Mouse (Mus musculus): ENCODE results near the gene Nfkbil1. TPM values are rescaled to one million over a fixed set of nuclear protein-coding genes. Genes with fewer than 3 reads are reported as not detected.

Nfkbil1 gene
- polyA plus RNA-seq (2016; fragmentation: Nextera tagmentation; extraction: Ambion mirVana), result 8.4 and 10.4 TPM in 2 replicates

DNA sequence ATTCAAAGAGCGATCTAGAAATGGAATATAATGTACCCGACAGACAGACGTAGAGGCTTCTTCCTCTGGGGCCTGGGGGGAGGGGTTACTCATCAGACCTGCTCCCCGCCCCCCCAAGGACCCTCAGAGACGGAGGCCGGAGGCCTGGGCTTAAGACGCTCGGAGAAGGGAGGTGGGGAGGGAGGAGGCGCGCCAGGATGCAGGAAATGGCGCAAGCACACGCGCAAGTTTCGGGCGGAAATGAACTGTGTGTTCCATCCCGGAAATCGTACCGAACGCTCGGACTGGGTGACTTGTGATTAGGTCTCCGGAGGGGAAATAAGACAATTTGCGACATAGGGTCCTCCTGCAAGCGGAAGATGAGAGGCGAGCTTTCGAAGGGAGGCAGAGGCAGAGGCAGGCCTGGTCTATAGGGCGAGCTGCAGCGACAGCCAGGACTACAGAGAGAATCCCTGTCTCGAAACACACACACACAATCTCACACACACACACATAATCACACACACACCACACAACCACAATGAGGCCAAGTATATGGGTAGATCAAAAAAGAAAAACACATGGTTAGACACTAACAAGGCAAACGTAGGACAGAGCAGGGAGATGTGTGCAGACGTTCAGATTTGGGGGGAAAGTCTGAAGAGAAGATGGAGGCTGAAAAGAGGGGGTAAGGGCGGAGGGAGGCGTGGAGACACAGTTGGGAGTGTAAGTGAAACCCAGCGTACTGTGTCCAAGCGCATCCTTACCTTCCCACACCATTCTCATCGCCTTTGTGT, at the start of gene Nfkbil1:
Gene Nfkbil1, minus strand, starts transcription at position 179 of the 776 bp plus-strand sequence.
- H3K36me3 ChIP-seq, result peaks cover 17% of the 10 kb centered on the region
- H3K4me1 ChIP-seq, result peaks cover 46% of the 10 kb centered on the region
- H3K4me3 ChIP-seq, result peak within 1 kb of the TSS; percentile 79
- no peaks in the 10 kb centered on the region for H3K9me3 ChIP-seq
- peak; percentile 97 for DNase-seq (ENCODE audit: low spot score)
- WGBS, result under 1% methylated on average over 35 of the region's 35 CpGs
- H3K27ac ChIP-seq, result peak within 1 kb of the TSS; percentile 97
- H3K27me3 ChIP-seq (ENCODE audit: insufficient read depth, poor library complexity, severe bottlenecking), result no peaks in the 10 kb centered on the region

DNA sequence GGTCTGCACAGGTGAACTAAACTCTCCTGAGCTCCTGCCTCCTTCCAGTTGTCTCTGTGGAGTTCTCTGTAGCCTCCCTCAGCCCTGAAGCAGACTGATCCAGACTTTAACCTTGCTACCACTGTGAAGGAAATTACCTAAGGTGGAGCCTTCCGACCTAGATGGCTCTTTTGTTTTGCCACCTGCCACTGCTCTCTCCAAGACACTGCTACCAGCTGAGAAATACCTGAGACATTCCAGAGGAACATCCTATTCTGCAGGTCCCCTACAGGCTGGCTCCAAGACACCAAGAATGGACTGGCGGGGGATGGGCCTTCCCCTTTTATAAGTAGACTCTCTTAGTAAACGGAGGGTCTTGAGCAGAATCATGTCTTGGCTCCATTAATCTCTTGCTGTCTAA, 44.7 kb upstream of the Nfkbil1 start:
- no peaks in the 10 kb centered on the region for H3K4me1 ChIP-seq
- no peak for DNase-seq (ENCODE audit: low spot score)
- H3K36me3 ChIP-seq, result no peaks in the 10 kb centered on the region
- no peak overlapping the region for H3K27ac ChIP-seq
- WGBS, result 76% methylated on average over 3 of the region's 3 CpGs
- peaks cover 46% of the 10 kb centered on the region for H3K27me3 ChIP-seq (ENCODE audit: insufficient read depth, poor library complexity, severe bottlenecking)
- H3K4me3 ChIP-seq, result no peak overlapping the region
- H3K9me3 ChIP-seq, result no peaks in the 10 kb centered on the region

DNA sequence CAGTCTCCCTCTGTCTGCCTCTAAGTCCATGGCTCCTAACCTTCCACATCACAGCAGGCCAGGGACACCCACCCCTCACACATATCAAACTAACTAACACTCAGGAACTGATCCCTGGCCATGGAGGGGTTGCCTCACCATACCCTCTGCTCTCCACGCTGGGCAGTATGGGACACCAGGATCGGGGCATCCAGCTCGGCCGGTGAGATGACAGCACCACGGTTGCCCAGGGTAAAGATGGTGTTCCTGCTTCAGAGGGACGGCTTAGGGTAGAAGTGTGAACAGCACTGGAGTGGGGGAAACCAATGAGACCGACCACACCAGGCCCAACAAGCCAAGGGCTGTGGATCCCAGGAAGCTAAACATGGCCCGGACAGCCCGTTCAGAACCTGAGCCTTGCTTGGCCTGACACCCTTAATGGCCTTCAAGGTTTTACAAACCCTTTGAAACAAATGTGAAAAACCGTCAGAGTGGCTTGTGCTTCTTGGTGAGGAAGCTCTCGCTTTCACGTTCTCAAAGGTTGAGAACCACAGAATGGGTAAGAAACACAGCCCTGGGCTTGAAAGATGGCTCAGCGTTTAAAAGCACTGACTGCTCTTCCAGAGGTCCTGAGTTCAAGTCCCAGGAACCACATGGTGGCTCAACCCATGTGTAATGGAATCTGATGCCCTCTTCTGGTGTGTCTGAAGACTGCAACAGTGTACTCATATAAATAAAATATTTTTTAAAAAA, 43.5 kb upstream of the Nfkbil1 start:
- no peak for DNase-seq (ENCODE audit: low spot score)
- Histone ChIP-seq H3K4me3 (no peak overlapping the region), H3K9me3 (no peaks in the 10 kb centered on the region), H3K36me3 (no peaks in the 10 kb centered on the region), H3K27ac (no peak overlapping the region), H3K4me1 (no peaks in the 10 kb centered on the region), H3K27me3 (ENCODE audit: insufficient read depth, poor library complexity, severe bottlenecking) (peaks cover 48% of the 10 kb centered on the region)
- WGBS, result 81% methylated on average over 13 of the region's 13 CpGs

DNA sequence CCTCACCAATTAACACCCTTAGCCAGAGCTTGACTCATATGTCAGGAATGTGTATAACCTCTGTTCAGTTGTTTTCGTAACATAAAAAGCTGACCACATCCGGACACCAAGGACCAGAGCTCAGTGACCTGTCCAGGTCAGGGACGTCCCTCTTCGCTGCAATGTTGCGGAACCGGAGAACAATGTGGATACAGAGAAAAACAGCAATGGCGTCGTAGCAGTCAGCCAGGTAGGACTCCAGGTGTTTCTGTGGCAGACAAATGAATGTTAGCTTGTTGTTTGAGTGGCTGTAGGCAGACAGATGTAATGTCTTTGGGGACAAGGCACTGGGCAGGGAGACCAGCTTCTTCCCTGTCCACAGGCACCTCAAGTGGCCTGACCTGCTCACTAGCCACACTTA, 42.5 kb upstream of the Nfkbil1 start:
- Histone ChIP-seq H3K27me3 (ENCODE audit: insufficient read depth, poor library complexity, severe bottlenecking) (peaks cover 43% of the 10 kb centered on the region), H3K4me3 (no peak overlapping the region), H3K9me3 (no peaks in the 10 kb centered on the region), H3K36me3 (no peaks in the 10 kb centered on the region), H3K27ac (no peak overlapping the region), H3K4me1 (no peaks in the 10 kb centered on the region)
- no peak for DNase-seq (ENCODE audit: low spot score)
- WGBS, result 84% methylated on average over 8 of the region's 8 CpGs

DNA sequence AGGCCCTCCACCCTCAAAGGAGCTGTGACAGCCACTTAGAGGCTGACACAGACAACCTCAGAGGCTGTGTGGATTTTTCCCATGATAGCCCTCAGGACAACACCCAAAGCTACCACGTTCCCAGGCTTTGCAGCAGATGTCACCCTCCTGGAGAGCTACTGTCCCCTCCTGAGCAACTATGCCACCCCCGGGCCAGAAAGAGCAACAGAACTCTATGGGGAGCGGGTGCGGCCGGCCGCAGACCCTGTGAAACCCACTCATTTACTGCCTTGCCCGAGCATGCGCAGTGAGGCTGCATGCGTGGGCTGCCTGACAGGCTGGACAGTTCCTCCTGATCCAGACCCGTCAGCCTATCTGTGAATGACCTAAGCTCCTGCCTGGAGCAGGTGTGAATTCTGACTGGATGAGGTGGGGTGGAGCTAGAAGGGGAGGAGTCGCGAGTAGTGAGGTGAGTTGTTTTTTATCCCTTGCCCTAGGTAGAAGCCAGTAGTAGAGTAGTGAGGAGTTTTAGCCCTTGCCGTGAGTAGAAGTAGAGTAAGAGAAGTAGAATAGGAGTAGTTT, 40.8 kb upstream of the Nfkbil1 start:
- no peak overlapping the region for H3K4me3 ChIP-seq
- no peaks in the 10 kb centered on the region for H3K9me3 ChIP-seq
- no peak overlapping the region for H3K27ac ChIP-seq
- H3K36me3 ChIP-seq, result no peaks in the 10 kb centered on the region
- H3K4me1 ChIP-seq, result no peaks in the 10 kb centered on the region
- H3K27me3 ChIP-seq (ENCODE audit: insufficient read depth, poor library complexity, severe bottlenecking), result peaks cover 43% of the 10 kb centered on the region
- DNase-seq (ENCODE audit: low spot score), result no peak
- 22% methylated on average over 13 of the region's 13 CpGs for WGBS

DNA sequence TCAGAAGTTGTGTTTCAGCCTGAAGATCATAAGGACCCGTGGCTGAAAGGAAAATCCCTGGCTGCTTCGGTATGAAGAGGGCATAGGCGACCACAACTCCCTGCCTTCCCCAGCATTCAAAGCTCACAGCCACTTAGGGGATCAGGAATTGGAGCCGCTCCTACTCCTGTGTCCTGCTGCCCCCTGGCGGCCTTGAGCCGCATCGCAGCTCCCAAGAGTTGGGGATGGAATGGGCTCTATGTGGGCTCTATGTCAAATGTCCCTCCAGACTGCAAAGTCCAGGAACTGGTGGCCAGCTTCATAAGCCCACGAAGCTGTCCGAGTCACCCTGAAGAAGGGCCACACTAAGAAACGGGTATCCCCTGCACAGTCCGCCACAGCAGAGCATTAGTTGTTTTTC, 39.2 kb upstream of the Nfkbil1 start:
- peak; percentile 89 for DNase-seq (ENCODE audit: low spot score)
- Histone ChIP-seq H3K27me3 (ENCODE audit: insufficient read depth, poor library complexity, severe bottlenecking) (peaks cover 43% of the 10 kb centered on the region), H3K36me3 (no peaks in the 10 kb centered on the region), H3K4me1 (no peaks in the 10 kb centered on the region), H3K9me3 (no peaks in the 10 kb centered on the region), H3K27ac (no peak overlapping the region), H3K4me3 (no peak overlapping the region)
- WGBS, result 4% methylated on average over 11 of the region's 11 CpGs

DNA sequence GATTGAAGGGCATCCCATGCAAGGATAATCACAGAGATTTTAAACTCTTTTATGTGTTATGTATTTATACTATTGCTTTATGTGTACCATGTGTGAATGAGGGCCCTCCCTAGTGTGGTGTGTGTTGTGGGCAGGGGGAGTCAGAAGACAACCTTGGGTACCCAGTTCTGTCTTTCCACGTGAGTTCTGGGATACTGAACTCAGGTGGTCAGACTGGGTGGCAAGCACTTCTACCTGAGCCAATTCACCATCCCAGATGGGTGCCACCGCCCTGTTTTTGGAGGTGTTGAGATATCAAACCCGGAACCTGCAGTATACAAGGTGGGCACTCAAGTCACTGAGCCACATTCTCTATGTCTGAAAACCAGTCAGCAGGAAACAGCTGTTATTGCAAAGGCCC, 36.7 kb upstream of the Nfkbil1 start:
- no peak for DNase-seq (ENCODE audit: low spot score)
- H3K27ac ChIP-seq, result no peak overlapping the region
- 56% methylated on average over 3 of the region's 3 CpGs for WGBS
- no peaks in the 10 kb centered on the region for H3K9me3 ChIP-seq
- no peaks in the 10 kb centered on the region for H3K36me3 ChIP-seq
- peaks cover 23% of the 10 kb centered on the region for H3K27me3 ChIP-seq (ENCODE audit: insufficient read depth, poor library complexity, severe bottlenecking)
- H3K4me3 ChIP-seq, result no peak overlapping the region
- H3K4me1 ChIP-seq, result no peaks in the 10 kb centered on the region

DNA sequence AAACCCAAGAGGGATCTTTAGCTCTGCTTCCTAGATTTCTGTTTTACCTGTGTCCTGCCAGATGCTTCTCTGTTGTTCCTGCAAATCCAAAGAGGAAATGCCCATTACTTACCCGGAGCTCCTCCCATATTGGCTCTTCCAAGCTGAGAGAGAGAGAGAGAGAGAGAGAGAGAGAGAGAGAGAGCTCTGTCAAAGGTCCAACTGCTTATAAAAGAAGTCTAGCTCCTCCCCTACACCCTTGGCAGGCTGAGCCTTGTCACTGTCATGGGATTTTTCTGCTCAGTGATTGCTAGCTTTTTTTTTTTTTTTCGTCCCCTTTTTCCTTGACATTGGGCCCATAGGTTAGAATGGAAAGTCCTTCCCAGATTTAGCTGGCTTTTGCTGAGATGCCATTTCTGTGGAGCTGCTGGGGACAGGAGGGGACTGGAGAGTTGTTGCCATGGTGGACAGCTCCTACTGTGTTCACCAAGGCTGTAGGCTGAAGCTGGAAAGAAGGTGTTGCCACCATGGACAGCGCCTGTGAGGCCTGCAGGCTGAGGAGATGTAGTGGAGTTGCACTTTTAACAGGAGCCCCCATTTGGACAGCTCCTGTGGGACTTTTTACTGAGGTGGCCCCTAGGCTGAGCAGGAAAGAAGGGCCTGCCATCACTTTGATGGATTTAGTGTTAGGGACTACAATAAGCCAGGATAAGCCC, 34.2 kb upstream of the Nfkbil1 start:
- no peaks in the 10 kb centered on the region for H3K9me3 ChIP-seq
- H3K27me3 ChIP-seq (ENCODE audit: insufficient read depth, poor library complexity, severe bottlenecking), result peaks cover 19% of the 10 kb centered on the region
- no peaks in the 10 kb centered on the region for H3K4me1 ChIP-seq
- H3K4me3 ChIP-seq, result no peak overlapping the region
- H3K36me3 ChIP-seq, result no peaks in the 10 kb centered on the region
- WGBS, result 25% methylated on average over 3 of the region's 3 CpGs
- DNase-seq (ENCODE audit: low spot score), result peak; percentile 92
- no peak overlapping the region for H3K27ac ChIP-seq

DNA sequence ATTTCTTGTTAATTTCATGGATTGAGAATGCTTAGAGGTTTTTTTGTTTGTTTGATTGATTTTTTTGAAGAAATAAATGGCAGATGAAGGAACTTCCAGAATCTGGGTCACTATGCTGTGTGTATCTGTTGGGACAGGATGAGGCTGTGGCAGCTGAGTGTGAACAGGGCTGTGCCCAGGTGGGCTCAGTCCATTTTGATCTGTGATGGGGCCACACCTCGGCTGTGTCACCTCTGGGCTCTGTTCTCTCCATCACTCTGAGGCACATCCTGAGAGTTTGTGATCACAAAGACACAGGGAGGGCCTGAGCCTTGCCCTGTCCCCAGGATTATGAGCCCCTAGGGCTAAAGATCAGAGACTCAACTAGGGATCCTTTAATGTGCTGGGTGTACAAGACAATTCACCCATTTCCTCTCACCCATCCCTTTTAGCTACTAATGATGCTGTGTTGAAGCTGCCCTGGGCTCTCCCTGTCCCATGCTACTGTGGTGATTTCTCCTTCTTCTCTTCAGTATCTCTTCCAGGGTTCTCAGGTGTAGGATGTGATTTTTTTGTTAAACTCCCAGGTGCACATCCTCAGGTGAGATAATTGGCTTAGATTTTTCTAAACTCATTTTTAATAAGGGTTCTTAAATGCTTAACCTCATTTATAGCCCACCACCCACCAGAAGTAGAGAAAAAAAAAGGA, 32.0 kb upstream of the Nfkbil1 start:
- Histone ChIP-seq H3K27ac (no peak overlapping the region), H3K4me1 (peaks cover 12% of the 10 kb centered on the region), H3K4me3 (no peak overlapping the region), H3K36me3 (no peaks in the 10 kb centered on the region), H3K27me3 (ENCODE audit: insufficient read depth, poor library complexity, severe bottlenecking) (peaks cover 41% of the 10 kb centered on the region), H3K9me3 (no peaks in the 10 kb centered on the region)
- 35% methylated on average over 1 of the region's 1 CpGs for WGBS
- DNase-seq (ENCODE audit: low spot score), result no peak

DNA sequence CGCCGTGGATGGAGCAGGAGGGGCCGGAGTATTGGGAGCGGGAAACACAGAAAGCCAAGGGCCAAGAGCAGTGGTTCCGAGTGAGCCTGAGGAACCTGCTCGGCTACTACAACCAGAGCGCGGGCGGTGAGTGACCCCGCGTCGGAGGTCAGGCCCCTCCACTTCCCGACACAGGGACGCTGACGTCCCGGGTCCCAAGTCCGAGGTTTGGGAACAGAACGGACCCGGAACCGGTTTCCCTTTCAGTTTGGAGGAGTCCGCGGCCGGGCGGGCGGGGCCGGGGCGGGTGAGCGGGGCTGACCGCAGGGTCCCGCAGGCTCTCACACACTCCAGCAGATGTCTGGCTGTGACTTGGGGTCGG, 27.9 kb upstream of the Nfkbil1 start:
- Histone ChIP-seq H3K4me3 (peak overlapping the region; percentile 83), H3K4me1 (peaks cover 12% of the 10 kb centered on the region), H3K36me3 (no peaks in the 10 kb centered on the region), H3K27me3 (ENCODE audit: insufficient read depth, poor library complexity, severe bottlenecking) (peaks cover 77% of the 10 kb centered on the region), H3K9me3 (no peaks in the 10 kb centered on the region), H3K27ac (peak overlapping the region; percentile 73; the same call in 1 of the 2 replicates)
- 1% methylated on average over 31 of the region's 31 CpGs for WGBS
- no peak for DNase-seq (ENCODE audit: low spot score)

DNA sequence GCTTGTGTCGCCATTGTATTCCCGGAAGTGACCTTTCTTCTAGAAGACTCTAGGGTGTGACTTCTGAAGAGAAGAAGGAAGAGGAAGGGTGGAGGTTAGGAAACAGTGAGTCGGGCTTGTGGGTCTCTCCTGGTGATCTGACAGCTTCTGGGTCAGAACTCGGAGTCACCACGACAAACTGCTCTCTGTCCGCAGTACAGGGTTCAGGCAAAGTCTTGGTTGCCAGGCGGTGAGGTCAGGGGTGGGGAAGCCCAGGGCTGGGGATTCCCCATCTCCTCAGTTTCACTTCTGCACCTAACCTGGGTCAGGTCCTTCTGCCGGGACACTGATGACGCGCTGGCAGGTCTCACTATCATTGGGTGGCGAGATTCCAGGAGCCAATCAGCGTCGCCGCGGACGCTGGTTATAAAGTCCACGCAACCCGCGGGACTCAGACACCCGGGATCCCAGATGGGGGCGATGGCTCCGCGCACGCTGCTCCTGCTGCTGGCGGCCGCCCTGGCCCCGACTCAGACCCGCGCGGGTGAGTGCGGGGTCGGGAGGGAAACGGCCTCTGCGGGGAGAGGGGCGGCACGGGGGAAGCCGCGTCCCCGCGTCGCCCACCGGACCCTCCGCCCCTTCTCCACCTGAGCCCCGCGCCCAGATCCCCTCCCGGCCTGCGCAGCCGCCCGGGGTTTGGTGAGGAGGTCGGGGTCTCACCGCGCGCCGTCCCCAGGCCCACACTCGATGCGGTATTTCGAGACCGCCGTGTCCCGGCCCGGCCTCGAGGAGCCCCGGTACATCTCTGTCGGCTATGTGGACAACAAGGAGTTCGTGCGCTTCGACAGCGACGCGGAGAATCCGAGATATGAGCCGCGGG, 27.3 kb upstream of the Nfkbil1 start, which contains the start of gene H2-D1:
Gene H2-D1, plus strand, starts transcription at position 67 of the 859 bp plus-strand sequence.
- WGBS, result 2% methylated on average over 73 of the region's 73 CpGs
- no peak for DNase-seq (ENCODE audit: low spot score)
- H3K36me3 ChIP-seq, result no peaks in the 10 kb centered on the region
- H3K27ac ChIP-seq, result peak within 1 kb of the TSS; percentile 73
- H3K9me3 ChIP-seq, result no peaks in the 10 kb centered on the region
- peak within 1 kb of the TSS; percentile 83 for H3K4me3 ChIP-seq
- H3K27me3 ChIP-seq (ENCODE audit: insufficient read depth, poor library complexity, severe bottlenecking), result peaks cover 77% of the 10 kb centered on the region
- H3K4me1 ChIP-seq, result peaks cover 12% of the 10 kb centered on the region

DNA sequence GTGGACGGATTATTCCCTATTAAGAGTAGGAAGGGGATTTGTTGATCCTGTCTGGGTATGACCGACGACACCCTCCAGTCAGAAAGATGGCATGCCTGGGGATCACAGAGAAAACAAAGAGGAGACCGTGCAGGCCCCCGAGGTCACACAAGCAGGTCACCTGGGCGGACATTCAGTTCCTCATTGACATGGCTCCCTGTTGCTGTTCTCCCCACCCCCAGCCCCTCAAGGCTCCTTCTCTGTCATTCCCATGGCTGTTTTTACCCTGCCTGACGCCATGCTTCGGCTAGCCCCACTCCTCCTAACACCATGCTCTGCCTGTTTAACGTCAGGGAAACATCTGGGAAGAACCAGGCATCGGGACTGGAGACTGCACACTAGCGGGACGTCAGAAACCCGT, 26.1 kb upstream of the Nfkbil1 start:
- no peaks in the 10 kb centered on the region for H3K36me3 ChIP-seq
- H3K9me3 ChIP-seq, result no peaks in the 10 kb centered on the region
- no peak overlapping the region for H3K27ac ChIP-seq
- no peak overlapping the region for H3K4me3 ChIP-seq
- WGBS, result 66% methylated on average over 13 of the region's 13 CpGs
- H3K27me3 ChIP-seq (ENCODE audit: insufficient read depth, poor library complexity, severe bottlenecking), result peaks cover 76% of the 10 kb centered on the region
- H3K4me1 ChIP-seq, result peaks cover 12% of the 10 kb centered on the region
- DNase-seq (ENCODE audit: low spot score), result no peak

All from heart, embryonic 10.5 days (tissue).